Mouse (Mus musculus) MEL (cell line): ENCODE measurements around the gene Wwc2. TPM values are rescaled to one million over a fixed set of nuclear protein-coding genes. Genes with fewer than 3 reads are reported as not detected.

Source experiments
- DNase-seq: peaks from one replicate; pipeline ENCODE4 v3.0.0; 2011; ENCODE audit warnings: low read depth, low spot score
- H3K27ac ChIP-seq: 2 replicates; pipeline ENCODE4 v1.5.1; 2012; ENCODE audit warnings: low read depth, mild to moderate bottlenecking, control low read depth, low read length, moderate library complexity; ENCODE audit not compliant: control insufficient read depth
- H3K27me3 ChIP-seq, 2 experiments: fragments of 150-350 bp in 1 of 2; sonication (generic) in 1 of 2; 2 replicates each; pipeline ENCODE4 v1.6.1; 2012; ENCODE audit warnings: low read length in 2 of 2, mild to moderate bottlenecking in 2 of 2, improper control_type of control experiment in 1 of 2, moderate library complexity in 1 of 2; ENCODE audit not compliant: insufficient read depth in 2 of 2, control insufficient read depth in 1 of 2
- H3K36me3 ChIP-seq, 2 experiments: 2 replicates each; pipeline ENCODE4 v1.6.1; 2012 to 2014; ENCODE audit warnings: low read length in 2 of 2, improper control_type of control experiment in 1 of 2, inconsistent platforms in 1 of 2, mild to moderate bottlenecking in 1 of 2; ENCODE audit not compliant: insufficient read depth in 2 of 2, control insufficient read depth in 1 of 2
- H3K4me1 ChIP-seq, 2 experiments: fragments of 150-350 bp in 1 of 2; sonication (generic) in 1 of 2; 2 replicates each; pipeline ENCODE4 v1.6.1; 2012; ENCODE audit warnings: low read length in 2 of 2, improper control_type of control experiment in 1 of 2, mild to moderate bottlenecking in 1 of 2; ENCODE audit not compliant: insufficient read depth in 2 of 2, control insufficient read depth in 1 of 2
- H3K4me3 ChIP-seq, 2 experiments: fragments of 150-350 bp in 1 of 2; sonication (generic) in 1 of 2; 2 replicates each; pipeline ENCODE4 v1.5.1; 2012; ENCODE audit warnings: low read depth in 2 of 2, low read length in 2 of 2, mild to moderate bottlenecking in 2 of 2, moderate library complexity in 2 of 2, control low read depth in 1 of 2, improper control_type of control experiment in 1 of 2; ENCODE audit not compliant: control insufficient read depth in 1 of 2, insufficient read depth in 1 of 2
- H3K79me2 ChIP-seq: 2 replicates; pipeline ENCODE4 v1.6.1; 2012; ENCODE audit warnings: mild to moderate bottlenecking, low read length, moderate library complexity; ENCODE audit not compliant: control insufficient read depth, poor library complexity, insufficient read depth
- H3K9ac ChIP-seq: 2 replicates; pipeline ENCODE4 v1.6.1; 2012; ENCODE audit warnings: low read depth, mild to moderate bottlenecking, control low read depth, low read length, moderate library complexity; ENCODE audit not compliant: control insufficient read depth, poor library complexity, severe bottlenecking
- H3K9me3 ChIP-seq: fragments of 150-350 bp; sonication (generic); replicated peaks from 2 replicates; pipeline ENCODE4 v1.6.1; 2012; ENCODE audit warnings: mild to moderate bottlenecking, low read length, improper control_type of control experiment, moderate library complexity; ENCODE audit not compliant: insufficient read depth
- CHD2 ChIP-seq: IDR thresholded peaks from 2 replicates; pipeline ENCODE4 v1.6.1; 2011; ENCODE audit warnings: low read length, improper control_type of control experiment
- ETS1 ChIP-seq: IDR thresholded peaks from 2 replicates; pipeline ENCODE4 v1.6.1; 2012; ENCODE audit warnings: low read depth, mild to moderate bottlenecking, inconsistent platforms, low read length, improper control_type of control experiment, moderate library complexity
- GABPA ChIP-seq: IDR thresholded peaks from 2 replicates; pipeline ENCODE4 v1.6.1; 2012; ENCODE audit warnings: low read depth, mild to moderate bottlenecking, inconsistent platforms, low read length, improper control_type of control experiment, moderate library complexity
- GATA1 ChIP-seq: IDR thresholded peaks from 2 replicates; pipeline ENCODE4 v1.6.1; 2011; ENCODE audit warnings: low read depth, low read length, improper control_type of control experiment
- JUND ChIP-seq: IDR thresholded peaks from 2 replicates; pipeline ENCODE4 v1.6.1; 2011; ENCODE audit warnings: low read depth, mild to moderate bottlenecking, improper control_type of control experiment, low read length
- MAFK ChIP-seq: IDR thresholded peaks from 2 replicates; pipeline ENCODE4 v1.6.1; 2011; ENCODE audit warnings: low read depth, mild to moderate bottlenecking, low read length, improper control_type of control experiment, borderline replicate concordance
- MAX ChIP-seq: IDR thresholded peaks from 2 replicates; pipeline ENCODE4 v1.6.1; 2011; ENCODE audit warnings: low read length, improper control_type of control experiment
- MEF2A ChIP-seq: IDR thresholded peaks from 2 replicates; pipeline ENCODE4 v1.6.1; 2014; ENCODE audit warnings: low read depth, mild to moderate bottlenecking, inconsistent platforms, low read length, improper control_type of control experiment; ENCODE audit not compliant: poor library complexity, insufficient replicate concordance, severe bottlenecking; ENCODE audit errors: extremely low read depth
- MXI1 ChIP-seq: IDR thresholded peaks from 2 replicates; pipeline ENCODE4 v1.6.1; 2011; ENCODE audit warnings: mild to moderate bottlenecking, low read depth, low read length, improper control_type of control experiment
- MYB ChIP-seq: IDR thresholded peaks from 2 replicates; pipeline ENCODE4 v1.6.1; 2011; ENCODE audit warnings: mild to moderate bottlenecking, low read depth, low read length, improper control_type of control experiment
- MYC ChIP-seq: IDR thresholded peaks from 2 replicates; pipeline ENCODE4 v1.6.1; 2011; ENCODE audit warnings: low read depth, mild to moderate bottlenecking, low read length, improper control_type of control experiment, moderate library complexity
- NELFE ChIP-seq: IDR thresholded peaks from 2 replicates; pipeline ENCODE4 v1.6.1; 2011; ENCODE audit warnings: low read depth, low read length, improper control_type of control experiment
- NRF1 ChIP-seq: IDR thresholded peaks from 2 replicates; pipeline ENCODE4 v1.6.1; 2014; ENCODE audit warnings: low read depth, mild to moderate bottlenecking, inconsistent platforms, low read length, improper control_type of control experiment, moderate library complexity; ENCODE audit not compliant: poor library complexity, insufficient read depth, severe bottlenecking
- RCOR1 ChIP-seq: IDR thresholded peaks from 2 replicates; pipeline ENCODE4 v1.6.1; 2012; ENCODE audit warnings: low read depth, mild to moderate bottlenecking, inconsistent platforms, low read length, improper control_type of control experiment
- TAL1 ChIP-seq: IDR thresholded peaks from 2 replicates; pipeline ENCODE4 v1.6.1; 2012; ENCODE audit warnings: mild to moderate bottlenecking, inconsistent platforms, low read length, moderate library complexity, mixed read lengths
- TCF12 ChIP-seq: IDR thresholded peaks from 2 replicates; pipeline ENCODE4 v1.6.1; 2014; ENCODE audit warnings: low read depth, mild to moderate bottlenecking, inconsistent platforms, low read length, improper control_type of control experiment, moderate library complexity
- UBTF ChIP-seq: IDR thresholded peaks from 2 replicates; pipeline ENCODE4 v1.6.1; 2012; ENCODE audit warnings: low read depth, mild to moderate bottlenecking, inconsistent platforms, low read length, improper control_type of control experiment, moderate library complexity, borderline replicate concordance; ENCODE audit not compliant: insufficient read depth
- USF1 ChIP-seq: IDR thresholded peaks from 2 replicates; pipeline ENCODE4 v1.6.1; 2014; ENCODE audit warnings: low read depth, mild to moderate bottlenecking, inconsistent platforms, low read length, improper control_type of control experiment, moderate library complexity
- ZC3H11A ChIP-seq: IDR thresholded peaks from 2 replicates; pipeline ENCODE4 v1.6.1; 2012; ENCODE audit warnings: low read depth, mild to moderate bottlenecking, inconsistent platforms, low read length, improper control_type of control experiment
- ZNF384 ChIP-seq: IDR thresholded peaks from 2 replicates; pipeline ENCODE4 v1.6.1; 2012; ENCODE audit warnings: low read depth, mild to moderate bottlenecking, inconsistent platforms, low read length, improper control_type of control experiment
- polyA plus RNA-seq, 2 experiments: library from polyadenylated mRNA; stranded (reverse) in 1 of 2; unstranded in 1 of 2; fragments of >175 nt in 1 of 2; fragments of >200 nt in 1 of 2; gene quantifications; 2 replicates each; pipeline versions ENCODE4 v1.2.1 to v1.2.4; 2012; ENCODE audit warnings: low replicate concordance in 2 of 2, low read depth in 1 of 2; ENCODE audit not compliant: insufficient read length in 2 of 2, insufficient read depth in 1 of 2, missing spikeins in 1 of 2
- total RNA-seq: library from RNA; depleted of rRNA; stranded (reverse); fragments of 300-350 nt; gene quantifications from 2 replicates; pipeline ENCODE4 v1.2.3, GENCODE M21; 2012

Wwc2 gene
- total and polyA plus RNA-seq, 3 experiments: 7.5 to 14.8 TPM; not detected in 1

GRCm38 (mm10) chr8:47888841-47889570 lies 101.7 kb downstream of the Wwc2 start:
- no peak for TF ChIP-seq TAL1
- no peak for TF ChIP-seq ETS1
- TF ChIP-seq NRF1: no peak
- TF ChIP-seq NELFE: no peak
- no peak for TF ChIP-seq MAX
- TF ChIP-seq TCF12: no peak
- TF ChIP-seq JUND: no peak
- TF ChIP-seq GABPA: no peak
- TF ChIP-seq UBTF: no peak
- TF ChIP-seq MAFK: no peak
- no peak for TF ChIP-seq RCOR1
- TF ChIP-seq MYC: no peak
- no peak for TF ChIP-seq ZNF384
- TF ChIP-seq MEF2A: no peak
- TF ChIP-seq GATA1: no peak
- no peak for TF ChIP-seq CHD2
- TF ChIP-seq MYB: no peak
- no peak for TF ChIP-seq USF1
- TF ChIP-seq, all 39 proteins: peak for 0
- DNase-seq: no peak
- Histone ChIP-seq H3K4me1 (no peaks in the 10 kb centered on the region), H3K36me3 (no peaks in the 10 kb centered on the region; a peak in 2 of 4 replicates), H3K79me2 (no peaks in the 10 kb centered on the region), H3K27me3 (no peaks in the 10 kb centered on the region), H3K9ac (no peak overlapping the region), H3K4me3 (no peak overlapping the region), H3K27ac (no peak overlapping the region), H3K9me3 (no peaks in the 10 kb centered on the region)

GRCm38 (mm10) chr8:47884306-47884705 lies 106.4 kb downstream of the Wwc2 start:
- DNase-seq: no peak
- TF ChIP-seq ZC3H11A (no peak), UBTF (no peak), MYC (no peak), MXI1 (no peak), NRF1 (no peak)
- no peaks in the 10 kb centered on the region for H3K9me3 ChIP-seq
- H3K4me1 ChIP-seq: no peaks in the 10 kb centered on the region
- H3K4me3 ChIP-seq: no peak overlapping the region
- no peaks in the 10 kb centered on the region for H3K79me2 ChIP-seq
- no peaks in the 10 kb centered on the region; a peak in 2 of 4 replicates for H3K36me3 ChIP-seq
- no peak overlapping the region for H3K9ac ChIP-seq
- H3K27me3 ChIP-seq: no peaks in the 10 kb centered on the region
- no peak overlapping the region for H3K27ac ChIP-seq
